Mouse (Mus musculus) yolk sac, embryonic 10.5 days (tissue): ENCODE results near the gene Foxp4.

ENCODE experiments used
- DNase-seq: peaks from one replicate; pipeline ENCODE4 v3.0.0-alpha.2; 2017; ENCODE audit warnings: low spot score

The Foxp4 gene

GRCm38 (mm10) chr17:47853336-47853735 is 71.1 kb downstream of the Foxp4 start:
- DNase-seq: no peak

DNA sequence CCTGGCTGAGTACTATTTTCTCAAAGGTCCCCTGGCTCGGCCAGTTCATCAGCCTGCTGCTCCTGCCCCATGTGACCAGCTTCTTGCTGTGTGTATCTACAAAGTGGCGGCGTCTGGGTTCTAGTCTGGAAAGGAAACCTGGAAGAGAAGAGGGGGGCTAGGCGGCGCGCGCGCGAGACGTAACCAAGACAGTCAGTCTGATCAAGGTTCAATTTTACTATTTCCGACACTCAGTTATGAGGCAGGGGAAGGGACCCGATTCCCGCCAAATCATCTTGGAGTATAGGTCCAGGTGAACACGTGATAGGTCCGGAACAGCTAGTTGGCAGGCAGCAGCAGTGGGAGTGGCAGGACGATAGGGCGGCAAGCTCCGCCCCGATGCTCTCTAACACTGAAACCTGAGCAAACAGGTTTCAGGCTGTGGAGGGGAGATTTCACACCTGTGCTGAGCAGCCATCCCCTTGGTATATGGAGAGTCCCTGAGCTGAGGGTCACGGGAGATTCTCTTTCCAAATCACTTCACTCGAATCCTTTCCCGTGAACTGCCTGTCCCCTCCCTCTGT is 72.6 kb downstream of the Foxp4 start:
- peak; percentile 57 for DNase-seq

- DNase-seq: no peak
Observed at GRCm38 (mm10) chr17:47850639-47851314, 73.7 kb downstream of the Foxp4 start.

- no peak for DNase-seq
Observed at GRCm38 (mm10) chr17:47850035-47850434, 74.4 kb downstream of the Foxp4 start.

DNA sequence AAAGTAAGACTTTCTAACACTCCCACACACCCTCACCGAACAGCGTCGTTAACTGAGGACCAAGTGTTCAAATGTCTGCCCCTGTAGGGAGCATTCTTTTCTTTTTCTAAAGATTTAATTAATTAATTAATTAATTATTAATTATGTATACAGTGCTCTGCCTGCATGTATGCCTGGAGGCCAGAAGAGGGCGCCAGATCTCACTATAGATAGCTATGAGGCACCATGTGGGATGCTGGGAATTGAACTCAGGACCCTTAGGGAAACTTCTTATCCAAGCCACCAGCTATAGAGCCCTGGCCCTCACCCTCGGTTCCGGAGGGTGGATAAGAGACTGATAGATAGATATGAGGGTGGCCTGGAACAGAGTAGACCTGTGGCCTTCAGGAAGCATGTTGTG is 76.5 kb downstream of the Foxp4 start:
- no peak for DNase-seq

GRCm38 (mm10) chr17:47845609-47846008 is 78.8 kb downstream of the Foxp4 start:
- DNase-seq: no peak

DNA sequence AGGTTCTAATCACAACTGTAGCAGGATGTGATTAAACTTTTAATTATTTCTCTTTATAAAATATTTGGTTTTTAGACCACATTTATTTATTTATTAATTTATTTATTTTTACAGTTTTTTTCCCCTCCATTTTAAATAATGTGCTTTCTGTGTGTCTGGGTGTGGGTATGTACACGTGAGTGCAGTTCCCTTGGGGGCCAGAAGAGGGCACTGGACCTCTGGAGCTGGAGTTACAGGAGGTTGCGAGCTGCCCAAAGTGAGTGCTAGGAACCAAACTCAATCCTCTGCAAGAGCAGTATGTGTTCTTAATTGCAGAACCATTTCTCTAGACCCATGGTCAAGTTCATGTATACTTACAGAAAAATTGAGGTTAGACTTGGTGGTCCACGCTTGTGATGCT is 81.0 kb downstream of the Foxp4 start:
- DNase-seq: no peak

DNA sequence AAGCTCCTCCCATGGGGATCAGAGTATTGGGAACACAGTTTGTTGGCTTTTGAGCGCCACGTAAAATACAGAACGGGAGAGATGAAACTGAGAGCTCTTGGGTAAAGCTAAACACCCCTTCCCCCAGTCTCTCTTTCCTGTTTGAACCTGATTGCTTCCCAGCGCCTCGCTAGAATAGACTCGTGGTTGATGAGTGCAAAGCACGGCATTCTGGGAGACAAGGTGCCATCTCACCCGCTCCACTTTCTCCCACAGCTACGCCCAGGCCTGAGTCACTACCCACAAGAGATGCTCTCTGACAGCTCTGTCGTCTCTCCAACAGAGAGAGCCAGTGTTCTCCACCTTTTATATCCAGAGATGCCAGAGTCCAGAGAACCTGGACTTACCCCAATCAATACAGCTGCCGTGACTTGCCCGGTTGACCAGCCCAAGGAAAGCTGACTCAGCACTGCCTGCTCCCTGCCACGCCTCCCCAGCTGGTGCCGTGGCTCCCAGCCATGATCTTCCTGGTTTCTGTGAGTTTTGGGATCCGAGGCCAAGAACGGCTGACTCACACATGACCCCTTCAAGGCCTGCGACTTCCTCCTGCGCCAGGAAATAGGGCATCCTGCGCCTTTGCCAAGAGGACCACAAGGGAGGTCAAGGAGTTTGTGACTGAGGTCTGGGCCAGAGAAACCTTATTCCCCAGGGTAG is 82.4 kb downstream of the Foxp4 start:
- no peak for DNase-seq

GRCm38 (mm10) chr17:47841521-47841920 is 82.9 kb downstream of the Foxp4 start:
- DNase-seq: no peak

- no peak for DNase-seq
Observed at GRCm38 (mm10) chr17:47837808-47838207, 86.6 kb downstream of the Foxp4 start.

GRCm38 (mm10) chr17:47834482-47834767 is 90.0 kb downstream of the Foxp4 start, which contains the start of gene Mdfi:
Gene Mdfi (minus strand): TSS chr17:47834691.
- DNase-seq: no peak

DNA sequence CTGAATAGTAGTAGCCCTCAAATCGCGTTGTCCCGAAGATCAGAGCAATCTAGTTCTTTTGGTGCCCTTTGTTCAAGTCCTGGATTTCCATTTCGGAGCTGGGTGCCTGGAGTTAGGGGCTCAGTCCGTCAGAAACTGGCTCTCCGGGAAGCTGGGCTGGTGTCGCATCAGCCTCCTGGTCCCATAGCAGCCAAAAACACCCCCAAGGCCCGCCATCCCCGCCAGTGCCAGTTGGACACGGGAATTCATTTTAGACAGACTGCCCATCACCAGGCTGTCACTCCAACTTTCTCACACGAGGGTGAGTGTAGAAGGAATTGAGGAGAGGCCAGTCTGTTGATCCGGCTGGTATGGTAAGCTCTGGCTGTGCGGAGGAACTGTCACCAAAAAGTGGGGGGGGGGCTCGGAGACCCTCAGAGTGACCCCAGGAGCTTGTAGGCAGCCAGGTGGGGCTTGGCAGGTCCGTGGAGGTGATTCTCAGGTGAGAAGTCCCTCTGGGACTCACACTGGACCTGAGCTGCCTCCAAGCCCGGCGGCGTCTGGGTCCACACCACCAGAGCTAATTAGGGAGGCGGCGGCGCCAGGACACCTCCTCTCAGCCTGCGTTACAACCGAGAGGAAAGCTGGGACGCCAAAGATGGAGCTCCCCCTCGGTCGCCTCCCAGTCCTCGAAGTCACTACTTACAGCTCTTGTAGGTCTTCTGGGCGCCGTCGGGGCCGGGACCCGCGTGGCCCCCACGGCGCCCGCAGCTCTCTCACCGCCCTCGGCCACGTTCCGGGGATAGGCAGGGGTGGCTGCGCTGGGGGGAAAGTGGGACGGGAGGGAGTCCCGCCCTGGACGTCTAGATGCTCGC is 90.6 kb downstream of the Foxp4 start:
- DNase-seq: no peak

GRCm38 (mm10) chr17:47833029-47833627 is 91.3 kb downstream of the Foxp4 start:
- DNase-seq: peak; percentile 83

- no peak for DNase-seq
Observed at GRCm38 (mm10) chr17:47832501-47833028, 91.9 kb downstream of the Foxp4 start.

- no peak for DNase-seq
Observed at GRCm38 (mm10) chr17:47831772-47832171, 92.7 kb downstream of the Foxp4 start.

DNA sequence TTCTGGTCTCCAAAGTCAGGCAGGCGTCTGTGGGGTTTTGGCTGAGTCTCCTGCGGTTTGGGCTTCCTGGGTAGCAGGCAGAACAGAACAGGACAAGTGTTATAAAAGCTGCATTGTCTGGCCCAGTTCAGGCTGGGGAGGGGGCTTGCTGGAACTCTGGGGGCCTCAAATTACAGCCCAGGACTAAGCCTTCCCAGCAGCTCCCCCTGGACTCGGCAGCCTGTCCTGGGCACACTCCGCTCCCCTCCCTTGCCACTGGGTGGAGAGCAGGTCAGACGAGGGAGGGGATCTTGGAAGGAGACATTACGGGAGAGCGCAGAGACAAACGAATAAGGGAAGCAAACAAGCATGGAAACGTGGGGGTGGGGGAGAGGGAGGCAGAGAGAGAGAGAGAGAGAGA is 93.3 kb downstream of the Foxp4 start:
- DNase-seq: no peak

DNA sequence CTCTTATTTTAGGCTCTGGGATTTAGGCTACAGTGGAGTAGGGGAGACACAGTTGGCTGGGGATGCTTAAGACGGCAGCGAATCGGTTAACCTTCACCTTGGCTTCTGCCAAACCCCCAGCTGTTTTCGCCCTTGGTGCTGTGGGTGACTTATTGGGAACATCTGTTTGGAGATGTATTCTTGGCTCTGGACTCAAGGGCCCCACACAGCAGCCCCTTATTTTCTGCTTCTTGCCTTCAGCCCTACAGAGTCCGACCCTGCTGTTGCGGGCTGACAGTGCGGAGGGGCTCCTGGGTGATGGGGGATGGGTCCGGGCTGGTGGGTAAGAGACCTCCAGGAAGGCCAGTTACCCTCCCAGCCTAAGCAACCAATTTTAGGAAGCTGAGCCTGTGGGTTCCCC is 103.1 kb downstream of the Foxp4 start:
- no peak for DNase-seq

DNA sequence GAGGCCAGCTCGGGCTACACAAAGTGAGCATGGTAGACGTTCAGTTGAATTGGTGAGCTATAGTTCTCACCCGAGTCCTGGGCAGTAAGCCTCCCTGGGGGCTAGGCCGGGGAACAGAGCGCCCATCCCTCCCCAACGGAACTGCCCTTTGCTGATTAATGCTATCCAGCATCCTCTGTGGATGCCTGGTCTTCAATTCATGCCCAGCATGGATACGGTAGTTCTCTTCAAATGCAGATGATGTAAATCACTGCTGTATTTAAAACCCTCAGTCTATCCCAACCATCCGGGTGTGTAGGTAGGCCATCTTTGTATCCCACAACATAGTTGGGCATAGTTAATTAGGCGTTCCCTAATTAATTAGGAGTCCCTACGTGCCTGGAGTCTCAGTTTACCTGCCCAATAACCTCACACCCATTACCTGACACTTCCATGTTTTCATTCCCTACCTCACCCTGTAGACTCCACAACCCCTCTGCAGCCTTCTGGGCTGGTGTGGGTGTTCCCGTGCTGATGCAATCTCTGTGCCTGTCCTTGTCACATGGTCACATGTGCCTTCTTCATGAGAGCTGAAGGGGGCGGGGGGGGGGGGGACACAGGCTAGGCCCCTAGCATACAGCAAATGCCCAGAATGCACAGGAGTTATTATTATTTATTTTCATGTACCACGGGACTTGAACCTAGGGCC is 106.3 kb downstream of the Foxp4 start:
- no peak for DNase-seq
